Mouse (Mus musculus) frontal cortex, adult (tissue): Measurements from ENCODE around the gene Tex44.

Source experiments
- ATAC-seq: cut with Nextera tagmentation; 2 replicates; pipeline ENCODE4 v1.9.2; 2017; ENCODE audit warnings: mild to moderate bottlenecking, moderate library complexity, mixed read lengths; ENCODE audit not compliant: low TSS enrichment

The Tex44 gene

GRCm38 (mm10) chr1:86426128-86426527, at the start of gene Tex44, which contains the start of gene Nmur1:
Gene Tex44, plus strand, starts transcription at chr1:86426329.
Gene Nmur1, minus strand, starts transcription at chr1:86426228.
- no peak for ATAC-seq

DNA sequence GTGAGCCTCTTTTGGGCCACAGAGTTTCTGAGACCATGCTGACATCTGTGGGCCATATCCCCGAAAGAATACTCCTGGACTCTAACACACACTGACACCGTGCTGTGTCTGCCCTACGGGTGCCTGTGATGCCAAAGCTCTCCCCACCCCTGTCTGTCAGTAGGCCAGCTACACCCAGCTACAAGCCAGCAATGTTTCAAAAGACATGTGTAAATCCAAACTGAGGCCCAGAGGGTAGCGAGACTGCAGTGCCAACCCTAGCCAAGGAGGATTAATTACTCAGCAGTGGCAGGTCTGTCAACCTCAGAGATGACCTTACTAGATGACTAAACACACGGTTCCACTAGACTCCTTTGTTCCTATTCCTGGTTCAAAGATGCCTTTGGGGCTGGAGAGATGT, 49.8 kb upstream of the Tex44 start:
- no peak for ATAC-seq

- peak; percentile 53 for ATAC-seq
These were observed 47.5 kb upstream of the Tex44 start for GRCm38 (mm10) chr1:86378662-86379061.

GRCm38 (mm10) chr1:86379161-86379569, 47.0 kb upstream of the Tex44 start:
- peak; percentile 81 for ATAC-seq

DNA sequence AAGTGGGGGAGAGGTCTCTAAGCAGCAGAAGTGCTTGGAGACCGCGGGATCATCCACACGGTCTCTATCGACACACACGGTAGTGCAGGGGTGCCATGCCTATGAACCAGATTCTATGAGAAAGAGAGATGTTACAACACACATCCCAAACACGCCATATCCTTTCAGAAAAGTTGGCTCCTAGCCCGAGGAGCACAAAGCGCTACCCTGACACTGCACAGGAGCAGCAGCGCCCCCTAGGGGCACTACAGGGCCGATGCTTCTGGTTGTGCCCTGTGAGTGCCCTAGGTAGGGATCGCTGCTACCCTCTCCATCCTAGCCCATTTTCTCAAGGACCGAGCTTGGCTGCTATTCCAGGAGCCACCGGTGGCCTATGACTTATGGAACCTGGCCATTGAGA, 45.1 kb upstream of the Tex44 start:
- ATAC-seq: no peak

DNA sequence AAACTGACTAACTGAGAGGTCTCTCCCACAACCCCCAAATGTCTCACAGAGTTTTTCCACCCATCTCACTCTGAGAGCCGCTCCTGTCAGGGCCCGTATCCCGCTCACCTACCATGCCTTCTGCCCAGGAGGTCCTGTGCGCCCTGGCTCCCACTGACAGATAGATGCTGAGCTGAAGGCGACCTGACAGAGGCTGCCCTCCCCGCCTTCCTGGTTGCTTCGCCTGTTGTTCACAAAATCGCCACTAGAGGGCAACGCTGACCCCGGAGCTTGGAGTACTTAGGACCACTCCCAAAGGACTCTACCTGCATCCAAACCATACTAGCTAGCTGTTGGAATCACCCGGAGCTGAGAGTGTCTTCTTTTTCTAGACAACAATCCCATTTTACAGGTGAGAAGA, 36.9 kb upstream of the Tex44 start:
- peak; percentile 67 for ATAC-seq

- ATAC-seq: no peak
These were observed 34.7 kb upstream of the Tex44 start for GRCm38 (mm10) chr1:86391425-86391824.

GRCm38 (mm10) chr1:86393219-86393618, 32.9 kb upstream of the Tex44 start:
- no peak for ATAC-seq

GRCm38 (mm10) chr1:86394246-86394645, 31.9 kb upstream of the Tex44 start:
- no peak for ATAC-seq

DNA sequence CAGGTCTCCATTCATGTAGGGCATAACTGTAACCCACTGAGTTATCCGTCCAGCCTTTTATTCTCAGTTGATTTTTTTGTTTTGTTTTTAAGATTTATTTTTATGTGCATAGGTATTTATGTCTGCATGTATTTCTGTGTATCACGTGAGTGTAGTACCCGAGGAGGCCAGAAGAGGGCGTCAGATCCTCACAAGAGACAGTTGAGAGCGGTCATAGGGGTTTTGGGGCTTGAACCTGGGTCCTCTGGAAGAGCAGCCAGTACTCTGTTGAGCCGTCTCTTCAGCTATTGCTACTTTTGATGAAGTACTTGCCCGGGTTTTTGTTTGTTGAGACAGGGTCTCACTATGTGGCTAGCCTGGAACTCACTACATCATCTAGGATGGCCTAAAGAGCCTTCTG, 30.2 kb upstream of the Tex44 start:
- no peak for ATAC-seq

- no peak for ATAC-seq
These were observed 28.5 kb upstream of the Tex44 start for GRCm38 (mm10) chr1:86397621-86398020.

GRCm38 (mm10) chr1:86398222-86398621, 27.9 kb upstream of the Tex44 start:
- ATAC-seq: no peak

DNA sequence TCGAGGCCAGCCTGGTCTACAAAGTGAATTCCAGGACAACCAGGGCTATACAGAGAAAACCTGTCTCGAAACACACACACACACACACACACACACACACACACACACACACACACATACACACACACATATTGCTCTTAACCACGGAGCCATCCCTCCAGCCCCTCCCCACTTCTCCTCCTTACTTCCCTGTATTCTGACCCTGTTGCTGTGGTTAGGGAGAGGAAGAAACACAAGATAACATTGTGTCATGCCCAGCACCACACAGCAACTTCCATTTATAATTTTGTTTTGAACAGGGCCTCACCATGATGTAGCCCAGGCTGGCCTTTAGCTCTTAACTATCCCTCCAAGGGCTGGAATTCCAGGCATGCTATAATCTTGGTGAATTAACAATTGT, 26.8 kb upstream of the Tex44 start:
- ATAC-seq: no peak

DNA sequence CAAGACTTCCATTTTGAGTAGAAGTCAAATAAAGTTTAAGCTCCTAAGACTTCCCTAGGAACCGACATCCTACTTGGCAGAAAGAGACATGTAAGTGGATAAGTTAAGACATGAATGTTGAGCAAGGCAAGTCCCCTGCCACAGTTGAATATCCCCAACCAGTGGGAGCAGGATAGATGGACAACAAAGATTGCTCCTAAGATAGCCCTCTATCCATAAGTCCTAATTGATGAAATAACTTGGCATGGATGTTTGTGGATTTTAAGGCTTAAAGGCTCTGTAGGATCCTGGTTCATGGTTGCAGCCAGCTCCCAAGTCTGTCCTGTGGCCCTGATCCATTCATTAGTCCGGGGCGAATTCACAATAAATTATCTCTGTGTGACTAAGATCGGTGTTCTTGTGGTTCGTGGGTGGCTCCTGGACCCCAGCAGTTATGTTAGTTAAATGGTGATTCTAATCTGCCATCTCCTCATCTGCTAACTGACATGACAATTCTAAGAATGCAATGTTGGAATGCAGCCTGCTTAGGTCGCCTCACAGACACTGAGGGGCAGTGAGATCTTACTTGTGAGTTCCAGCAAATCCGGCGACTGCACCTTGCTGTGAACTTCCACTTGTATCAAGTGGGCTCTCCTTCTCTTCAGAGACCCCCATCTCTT, 25.9 kb upstream of the Tex44 start:
- ATAC-seq: no peak

DNA sequence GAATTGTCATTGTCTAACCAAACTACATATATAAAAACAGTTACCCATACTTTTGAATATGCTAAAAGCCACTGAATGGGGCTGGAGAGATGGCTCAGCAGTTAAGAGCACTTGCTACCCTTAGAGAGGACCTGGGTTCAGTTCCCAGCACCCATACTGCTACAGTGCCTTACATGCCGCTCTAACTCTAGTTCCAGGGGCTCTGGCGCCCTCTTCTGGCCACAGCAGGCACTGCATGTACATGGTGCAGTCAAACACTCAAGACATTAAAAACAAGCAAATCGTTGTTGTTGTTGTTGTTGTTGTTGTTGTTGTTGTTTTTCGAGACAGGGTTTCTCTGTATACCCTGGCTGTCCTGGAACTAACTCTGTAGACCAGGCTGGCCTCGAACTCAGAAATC, 21.3 kb upstream of the Tex44 start:
- no peak for ATAC-seq

DNA sequence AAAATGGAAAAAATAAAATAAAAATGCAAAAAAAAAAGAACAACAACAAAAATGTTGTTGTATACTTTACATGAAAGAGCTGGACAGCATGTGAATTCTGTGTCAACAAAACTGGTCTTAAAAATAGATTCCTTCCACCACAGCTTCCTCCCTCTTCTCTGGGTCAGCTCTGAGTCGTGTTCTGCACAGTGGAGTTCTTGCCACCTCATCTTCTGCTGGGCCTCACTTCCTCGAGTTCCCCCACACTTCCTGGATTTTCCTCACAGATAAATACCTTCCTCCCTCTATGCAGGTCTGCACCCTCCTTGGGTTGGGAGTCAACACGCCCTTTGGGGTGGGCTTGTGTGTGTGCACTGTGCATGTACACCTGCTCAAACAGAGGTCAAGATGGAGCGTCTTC, 19.8 kb upstream of the Tex44 start:
- no peak for ATAC-seq

- ATAC-seq: no peak
These were observed 19.2 kb upstream of the Tex44 start for GRCm38 (mm10) chr1:86406914-86407313.

DNA sequence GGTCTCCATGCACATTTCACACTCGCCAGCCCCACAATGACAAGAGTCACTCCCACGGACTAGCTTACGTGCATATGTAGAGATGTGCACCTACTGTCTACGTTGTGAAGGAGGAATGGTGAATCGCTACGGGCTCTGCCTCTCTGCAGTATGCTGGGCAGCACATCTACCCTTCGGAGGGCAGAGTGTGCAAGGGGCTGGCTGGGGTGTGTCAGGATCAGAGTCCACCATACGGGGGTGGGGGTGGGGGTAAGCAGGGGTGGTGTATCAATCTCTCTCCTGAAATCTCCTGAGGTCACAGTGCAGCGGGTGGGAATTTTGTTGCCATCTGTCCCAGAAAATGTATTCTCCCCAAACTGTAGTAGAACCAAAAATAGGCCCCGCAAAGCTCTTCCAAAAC, 17.6 kb upstream of the Tex44 start:
- peak; percentile 28; the same call in 1 of the 2 replicates for ATAC-seq

DNA sequence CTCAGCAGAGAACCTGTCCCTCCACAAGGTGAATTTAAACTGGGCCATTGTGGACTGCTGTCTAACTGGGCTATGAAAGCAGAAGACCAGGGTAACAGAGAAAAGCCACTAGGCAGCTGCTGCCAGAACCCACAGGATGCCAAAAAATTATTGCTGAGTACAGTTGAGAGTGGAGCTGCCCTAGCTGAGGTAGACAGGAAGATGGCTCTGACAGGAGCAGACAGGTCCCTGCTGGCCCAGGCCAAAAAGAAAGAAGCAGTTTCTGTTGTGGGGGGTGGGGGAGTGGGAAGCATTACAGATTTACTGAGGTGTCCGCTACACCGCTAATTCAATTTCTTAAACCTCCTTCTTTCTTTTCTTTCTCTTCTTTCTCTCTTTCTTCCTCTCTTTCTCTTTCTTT, 16.7 kb upstream of the Tex44 start:
- no peak for ATAC-seq

- no peak for ATAC-seq
These were observed 11.4 kb upstream of the Tex44 start for GRCm38 (mm10) chr1:86414715-86415114.

GRCm38 (mm10) chr1:86415144-86415543, 11.0 kb upstream of the Tex44 start:
- ATAC-seq: no peak

- no peak; the same call in 1 of the 2 replicates for ATAC-seq
These were observed 10.4 kb upstream of the Tex44 start for GRCm38 (mm10) chr1:86415612-86416184.

GRCm38 (mm10) chr1:86416321-86416720, 9.8 kb upstream of the Tex44 start:
- no peak for ATAC-seq

- peak; percentile 32; the same call in 1 of the 2 replicates for ATAC-seq
These were observed 5.1 kb upstream of the Tex44 start for GRCm38 (mm10) chr1:86421007-86421406.
